Mouse (Mus musculus): Measurements from ENCODE around the gene Muc13.

The Muc13 gene

DNA sequence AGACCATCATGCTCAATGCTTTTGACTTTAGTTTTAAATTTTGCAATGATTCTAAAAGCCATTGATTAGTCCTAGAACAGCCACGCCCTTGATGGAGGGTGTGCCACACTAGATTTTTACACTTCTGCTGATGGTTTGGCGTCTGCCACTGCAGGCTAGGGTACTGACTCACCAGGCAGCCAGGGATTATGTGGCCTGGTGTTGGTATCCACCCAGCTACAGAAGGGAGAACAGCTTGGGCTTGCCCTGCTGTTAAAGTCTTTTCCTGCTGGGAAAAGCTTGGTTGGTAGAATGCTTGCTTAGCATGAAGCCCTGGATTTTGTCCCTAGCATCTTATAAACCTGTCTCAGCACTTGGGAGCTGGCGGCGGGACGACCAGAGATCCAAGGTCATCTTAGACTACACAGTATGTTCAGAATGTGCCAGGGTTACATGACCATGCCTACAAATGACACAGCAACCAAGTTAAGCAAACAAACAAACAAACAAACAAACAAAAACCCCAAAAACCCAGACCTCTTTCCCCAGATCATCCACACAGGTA, 69.4 kb downstream of the Muc13 start:
- DNase-seq (ENCODE audit: low read depth, low spot score), result no peak

All from c-Kit-negative CD71-positive TER-119-positive erythroid progenitor cells, embryonic 14.5 days (primary cell).